Mouse (Mus musculus) bone marrow, adult 2 months (tissue): ENCODE results near the gene Fbxo47. TPM values are rescaled to one million over a fixed set of nuclear protein-coding genes. Genes with fewer than 3 reads are reported as not detected.

Experiments
- H3K27ac ChIP-seq: fragments of 200-500 bp; 2 replicates; pipeline ENCODE4 v1.5.1; 2012; ENCODE audit warnings: low read depth, mild to moderate bottlenecking, control low read depth, inconsistent platforms, low read length; ENCODE audit not compliant: control insufficient read depth, poor library complexity, insufficient read depth
- H3K4me1 ChIP-seq: fragments of 200-500 bp; 2 replicates; pipeline ENCODE4 v1.6.1; 2011; ENCODE audit warnings: low read length; ENCODE audit not compliant: control insufficient read depth, insufficient read depth
- H3K4me3 ChIP-seq: fragments of 200-500 bp; replicated peaks from 2 replicates; pipeline ENCODE3; 2011; ENCODE audit warnings: mild to moderate bottlenecking, low read depth, low read length, control low read depth; ENCODE audit not compliant: control insufficient read depth
- CTCF ChIP-seq: fragments of 200-500 bp; IDR thresholded peaks from 2 replicates; pipeline ENCODE4 v1.5.1; 2011; ENCODE audit warnings: low read length, control low read depth; ENCODE audit not compliant: control insufficient read depth, insufficient read depth
- POLR2A ChIP-seq: fragments of 200-500 bp; IDR thresholded peaks from 2 replicates; pipeline ENCODE4 v1.6.1; 2011; ENCODE audit warnings: low read depth, mild to moderate bottlenecking, control low read depth, low read length, borderline replicate concordance; ENCODE audit not compliant: control insufficient read depth
- WGBS: fragments of 180-500 bp; shearing (Covaris S2); methylation state at CpG from one replicate; pipeline ENCODE4 v1.1.7; 2018; 5-methylcytosine and 5-hydroxymethylcytosine counted together
- polyA plus RNA-seq: library from polyadenylated mRNA; stranded (reverse); fragments of >200 nt; gene quantifications from 2 replicates; pipeline ENCODE4 v1.2.4, GENCODE M21; 2011; ENCODE audit warnings: low replicate concordance; ENCODE audit not compliant: missing spikeins, insufficient read depth, insufficient read length

Gene Fbxo47
- polyA plus RNA-seq, 1 experiment = not detected

DNA sequence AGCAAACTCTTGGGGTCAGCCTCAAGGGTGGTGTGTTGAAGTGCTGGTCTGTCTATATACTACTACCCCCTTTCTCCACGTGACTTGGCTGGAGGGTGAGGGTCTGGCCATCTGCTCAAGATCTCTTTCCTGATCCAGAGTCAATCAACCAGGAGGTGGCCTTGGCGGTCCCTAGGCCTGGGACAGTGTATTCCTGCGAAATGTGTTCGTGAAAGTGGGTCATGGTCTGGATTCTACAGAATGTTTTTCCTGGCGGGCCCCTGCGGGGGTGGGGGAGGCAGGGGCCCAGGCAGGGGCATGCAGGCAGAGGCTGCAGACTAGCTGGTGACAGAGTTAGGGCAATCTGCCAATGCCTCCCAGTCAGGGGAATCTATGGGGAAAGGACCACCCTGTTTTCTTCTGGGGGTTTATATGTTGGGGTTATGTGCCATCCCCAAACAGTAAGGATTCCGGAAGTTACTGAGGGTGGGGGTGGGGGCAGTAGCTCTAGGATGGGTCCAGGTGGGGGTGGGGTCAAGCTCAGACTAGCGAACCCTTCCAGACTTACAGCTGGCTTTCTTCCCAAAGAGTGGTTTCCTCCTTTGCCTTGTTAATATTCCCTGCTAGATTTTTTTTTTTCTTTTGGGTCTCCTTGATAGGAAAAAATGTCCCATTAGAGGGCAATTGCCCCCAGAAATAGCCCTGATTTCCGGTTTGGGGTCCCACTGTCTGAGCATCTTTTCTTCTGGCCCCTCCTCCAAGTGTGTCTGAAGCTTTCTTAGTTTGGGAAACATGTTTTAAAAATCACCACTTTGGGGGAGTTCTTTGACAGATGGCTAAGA, 78.9 kb downstream of the Fbxo47 start:
- Histone ChIP-seq H3K27ac (no peak overlapping the region), H3K4me3 (no peak overlapping the region), H3K4me1 (peaks cover 2% of the 10 kb centered on the region; the same call in 1 of the 2 replicates)
- WGBS = 50% methylated on average over 9 of the region's 9 CpGs
- no peak for TF ChIP-seq CTCF

DNA sequence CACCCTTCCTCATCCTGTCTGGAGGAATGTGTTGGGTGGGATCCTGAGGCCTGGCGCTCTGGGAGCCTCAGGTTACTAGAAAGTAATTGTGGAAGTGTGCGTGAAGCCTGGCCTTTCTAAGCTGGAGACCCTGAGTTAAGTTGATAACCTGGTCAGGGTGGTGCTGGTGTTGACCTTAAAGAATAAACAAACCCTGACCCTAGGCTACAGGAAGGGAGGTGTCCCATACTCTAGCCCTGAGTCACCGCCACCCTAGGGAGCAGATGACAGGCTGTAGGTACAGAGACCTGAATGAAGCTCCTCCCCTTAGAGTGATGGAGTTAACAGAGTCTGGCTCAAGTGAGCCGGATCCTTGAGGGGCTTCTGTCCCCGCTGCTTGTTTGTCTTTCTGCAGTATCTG, 80.1 kb downstream of the Fbxo47 start:
- WGBS = 74% methylated on average over 5 of the region's 5 CpGs
- H3K4me3 ChIP-seq = no peak overlapping the region
- no peak overlapping the region for H3K27ac ChIP-seq
- peaks cover 2% of the 10 kb centered on the region; the same call in 1 of the 2 replicates for H3K4me1 ChIP-seq
- TF ChIP-seq POLR2A = no peak

Other genes with a start within 250 kb of the Fbxo47 start
- 13.0 and 23.7 TPM in 2 replicates for gene Mllt6, start 220.7 kb downstream of the Fbxo47 start, polyA plus RNA-seq
- 29.3 and 76.0 TPM in 2 replicates for gene Cisd3, start 198.3 kb downstream of the Fbxo47 start, polyA plus RNA-seq
- 7.0 and 10.7 TPM in 2 replicates for gene Pcgf2, start 183.7 kb downstream of the Fbxo47 start, polyA plus RNA-seq
- 138 and 152 TPM in 2 replicates for gene Psmb3, start 180.8 kb downstream of the Fbxo47 start, polyA plus RNA-seq
- gene Pip4k2b, start 139.4 kb downstream of the Fbxo47 start, polyA plus RNA-seq = 9.5 and 11.7 TPM in 2 replicates
- gene Cwc25, start 117.6 kb downstream of the Fbxo47 start, polyA plus RNA-seq = 10.4 and 11.7 TPM in 2 replicates
- gene 1700001P01Rik, start 108.2 kb downstream of the Fbxo47 start, polyA plus RNA-seq = not detected in 2 replicates
- 550 and 853 TPM in 2 replicates for gene Rpl23, start 101.7 kb downstream of the Fbxo47 start, polyA plus RNA-seq
- 48.1 and 99.2 TPM in 2 replicates for gene Lasp1, start 85.2 kb downstream of the Fbxo47 start, polyA plus RNA-seq
- gene B230217C12Rik, start 43.4 kb downstream of the Fbxo47 start, polyA plus RNA-seq = not detected in 2 replicates
- 2.0 and 11.9 TPM in 2 replicates for gene Plxdc1, start 102.3 kb upstream of the Fbxo47 start, polyA plus RNA-seq
- gene Arl5c, start 112.0 kb upstream of the Fbxo47 start, polyA plus RNA-seq = 33.1 and 47.3 TPM in 2 replicates
- gene Cacnb1, start 138.9 kb upstream of the Fbxo47 start, polyA plus RNA-seq = 4.6 and 5.3 TPM in 2 replicates
- 864 and 1,335 TPM in 2 replicates for gene Rpl19, start 142.6 kb upstream of the Fbxo47 start, polyA plus RNA-seq
- gene Stac2, start 169.3 kb upstream of the Fbxo47 start, polyA plus RNA-seq = 0.52 and 1.0 TPM in 2 replicates